Mouse (Mus musculus): ENCODE data around the gene Dhtkd1. TPM values are rescaled to one million over a fixed set of nuclear protein-coding genes. Genes with fewer than 3 reads are reported as not detected.

Gene Dhtkd1
- 0.53 and 0.54 TPM in 2 replicates for polyA plus RNA-seq (2015; fragmentation: Nextera tagmentation; extraction: Ambion mirVana)

DNA sequence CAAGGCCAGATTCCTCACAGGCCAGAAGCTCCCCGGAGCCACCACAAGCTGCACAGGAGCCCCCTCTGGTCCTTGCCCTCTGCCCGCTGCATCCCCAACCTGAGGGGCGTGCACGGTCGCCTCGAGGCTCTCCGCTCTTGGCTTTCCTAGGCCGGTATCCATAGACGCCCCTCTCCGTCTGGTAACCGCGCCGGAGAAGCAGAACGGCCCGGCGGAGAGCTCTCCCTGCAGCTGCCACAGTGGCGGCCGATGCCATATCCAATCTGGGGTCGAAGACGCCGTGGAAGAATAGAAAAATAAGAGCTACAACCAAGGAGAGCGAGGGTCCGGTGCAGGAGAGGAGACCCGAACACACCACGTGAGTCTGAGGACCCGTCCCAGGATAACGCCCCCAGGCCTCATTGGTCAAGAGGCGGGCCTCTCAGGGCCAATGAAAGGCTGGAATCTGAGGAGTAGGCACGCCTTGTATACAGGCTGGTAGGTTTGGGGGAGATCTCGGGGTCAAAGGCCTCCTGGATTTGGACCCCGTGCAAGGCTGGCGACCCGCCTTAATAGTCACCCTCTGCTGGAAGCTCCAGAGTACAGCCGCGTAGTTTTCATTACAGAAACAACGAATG lies at the start of gene Dhtkd1:
Gene Dhtkd1 (minus strand): TSS at position 377 of the 617 bp plus-strand sequence.

DNA sequence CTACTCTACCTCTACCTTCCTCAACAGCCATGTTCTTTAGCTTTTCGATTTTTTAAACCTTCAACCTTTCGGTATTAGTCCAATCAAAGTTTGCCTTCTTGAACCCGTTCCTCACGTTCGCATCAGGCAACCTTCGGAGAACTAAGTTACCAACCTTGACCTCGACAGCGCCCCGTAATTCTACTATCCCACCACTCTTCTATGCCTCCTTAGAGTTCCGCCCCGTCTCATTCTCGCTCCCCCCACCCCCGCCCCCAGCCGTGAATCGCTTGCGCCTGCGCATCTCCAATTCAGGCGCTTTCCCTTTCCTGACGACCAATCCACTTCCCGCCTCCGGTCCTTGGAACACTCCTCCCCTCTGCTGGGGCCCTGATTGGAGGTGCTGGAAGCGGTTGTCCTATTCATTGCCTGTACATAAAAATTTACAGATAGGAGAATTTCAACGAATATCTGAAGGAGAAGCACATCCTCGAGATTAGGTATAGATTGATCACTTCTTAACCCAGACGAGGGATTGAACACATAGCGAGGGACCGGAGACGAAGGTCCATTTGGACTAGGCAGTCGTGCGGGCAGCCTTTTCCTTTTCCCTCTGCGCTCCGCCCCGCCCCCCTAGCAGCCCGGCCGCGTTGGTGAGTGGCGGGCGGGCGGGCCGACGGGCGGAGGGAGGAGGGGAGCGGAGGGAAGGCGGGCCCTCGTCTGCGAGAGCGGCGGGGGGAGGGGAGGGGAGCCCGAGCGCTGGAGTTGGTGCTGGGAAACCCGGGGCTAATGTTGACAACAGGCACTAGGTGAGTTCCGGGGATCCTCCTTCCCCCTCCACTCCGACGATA lies 8.4 kb upstream of the Dhtkd1 start, which contains the start of gene Upf2:
Gene Upf2 (plus strand): TSS at position 704 of the 830 bp plus-strand sequence.

DNA sequence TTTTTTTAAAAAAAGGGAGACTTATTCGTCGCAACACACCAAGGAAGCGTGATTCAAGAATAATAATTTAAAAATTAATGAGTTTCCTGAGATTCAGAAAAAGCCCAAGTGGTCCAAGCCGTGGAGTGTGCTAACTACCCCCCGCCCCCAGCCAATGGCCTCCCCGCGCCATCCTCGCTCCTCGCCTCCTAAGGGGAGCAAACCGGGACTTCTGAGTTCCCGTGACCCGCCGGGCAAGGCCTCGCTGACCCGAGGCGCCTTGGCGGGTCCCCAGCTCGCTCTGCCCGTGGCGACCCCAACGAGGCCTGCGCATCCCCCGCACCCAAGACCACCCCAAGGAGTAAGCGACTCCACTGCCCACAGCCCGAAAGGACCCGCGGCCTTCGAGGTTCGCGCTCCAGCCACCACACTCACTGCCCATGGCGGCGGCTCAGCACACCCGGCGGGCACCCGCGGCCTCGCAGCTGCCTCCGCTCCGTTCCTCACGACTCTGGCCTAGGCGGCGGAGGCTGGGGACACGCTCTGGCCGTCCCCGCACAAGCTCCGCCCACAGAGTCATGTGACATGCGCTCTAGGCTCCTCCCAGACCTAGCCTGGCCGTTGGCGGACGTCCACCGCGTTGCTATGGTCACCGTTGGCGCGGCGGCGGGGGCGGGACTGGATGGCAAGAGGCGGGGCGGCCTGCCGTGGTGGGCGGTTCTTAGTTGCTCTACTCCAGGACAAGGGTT lies 47.6 kb downstream of the Dhtkd1 start, which contains the start of gene Sec61a2:
Gene Sec61a2 (minus strand): TSS at position 590 of the 728 bp plus-strand sequence.

DNA sequence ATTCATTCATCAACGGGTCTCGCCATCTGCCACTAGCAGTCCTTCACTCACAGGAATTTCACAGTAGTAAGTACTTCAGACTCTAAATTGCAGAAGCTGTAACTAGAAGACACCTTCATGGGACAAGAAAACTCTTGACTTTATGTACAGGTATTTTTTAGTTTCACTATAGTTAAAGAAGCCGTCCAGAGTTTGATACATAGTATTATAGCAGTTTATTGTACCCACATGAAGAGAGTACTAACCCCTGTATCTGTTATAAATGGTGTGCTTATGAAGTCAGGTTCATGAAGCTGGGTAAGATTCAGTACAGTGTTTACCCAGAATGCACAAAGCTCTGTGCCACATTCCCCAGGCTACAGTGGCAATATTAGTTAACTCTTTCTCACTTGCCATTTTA lies 79.8 kb downstream of the Dhtkd1 start, which contains the start of gene Gm13199:
Gene Gm13199 (minus strand): TSS at position 101 of the 400 bp plus-strand sequence.

Other genes starting within 250 kb of the Dhtkd1 start
- 2.6 and 3.8 TPM in 2 replicates for gene Camk1d, start 228.3 kb downstream of the Dhtkd1 start, polyA plus RNA-seq (2015; fragmentation: Nextera tagmentation; extraction: Ambion mirVana)
- gene Nudt5, start 97.8 kb downstream of the Dhtkd1 start, polyA plus RNA-seq (2015; fragmentation: Nextera tagmentation; extraction: Ambion mirVana): 32.6 and 38.0 TPM in 2 replicates
- gene Cdc123, start 97.6 kb downstream of the Dhtkd1 start, polyA plus RNA-seq (2015; fragmentation: Nextera tagmentation; extraction: Ambion mirVana): 139 and 163 TPM in 2 replicates
- gene Gm13199, start 79.9 kb downstream of the Dhtkd1 start, polyA plus RNA-seq (2015; fragmentation: Nextera tagmentation; extraction: Ambion mirVana): 0.28 TPM in 1 of 2 replicates, not detected in the other
- gene Sec61a2, start 47.4 kb downstream of the Dhtkd1 start, polyA plus RNA-seq (2015; fragmentation: Nextera tagmentation; extraction: Ambion mirVana): 20.3 and 24.4 TPM in 2 replicates
- gene Upf2, start 8.7 kb upstream of the Dhtkd1 start, polyA plus RNA-seq (2015; fragmentation: Nextera tagmentation; extraction: Ambion mirVana): 4.4 and 5.6 TPM in 2 replicates
- gene Proser2, start 187.4 kb upstream of the Dhtkd1 start, polyA plus RNA-seq (2015; fragmentation: Nextera tagmentation; extraction: Ambion mirVana): 51.3 and 52.4 TPM in 2 replicates

All from urinary bladder, postnatal 0 days (tissue).